Mouse (Mus musculus): ENCODE data around the gene Cactin. TPM values are rescaled to one million over a fixed set of nuclear protein-coding genes. Genes with fewer than 3 reads are reported as not detected.

Cactin gene
- total RNA-seq (2023) = 45.5 to 50.8 TPM (median 48.1 TPM) in 4 replicates

GRCm38 (mm10) chr10:81320550-81321347 is at the start of gene Cactin:
Cactin (plus strand) TSS chr10:81321103.

DNA sequence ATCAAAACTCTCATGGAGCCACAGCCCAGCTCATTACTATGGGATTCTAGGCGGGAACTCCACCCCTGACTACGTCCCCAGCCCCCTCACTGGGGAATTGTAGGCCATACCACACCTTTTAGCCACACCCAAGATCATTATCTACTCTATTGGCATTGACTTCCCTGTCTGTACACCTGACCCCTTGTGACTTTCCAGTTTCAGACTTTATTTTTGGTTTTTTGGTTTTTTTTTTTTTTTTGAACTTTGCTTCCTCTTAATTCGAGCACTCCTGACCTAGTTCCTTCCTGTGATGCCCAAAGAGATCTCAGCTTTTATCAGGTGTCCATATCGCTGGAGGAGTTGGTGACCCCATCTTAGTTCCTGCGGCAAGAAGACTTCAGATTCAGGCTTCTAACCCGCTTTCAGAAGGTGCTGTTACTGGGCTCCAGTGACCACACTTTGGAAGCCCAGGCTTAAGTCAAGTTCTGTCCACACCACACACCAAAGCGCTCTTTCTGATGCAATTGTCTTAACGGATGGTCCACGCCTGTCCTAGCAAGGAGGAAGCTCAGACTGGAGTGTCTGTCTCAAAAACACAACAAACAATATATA is 29.3 kb upstream of the Cactin start, which contains the start of gene Tjp3:
Tjp3 (minus strand) TSS at position 71 of the 594 bp plus-strand sequence.

DNA sequence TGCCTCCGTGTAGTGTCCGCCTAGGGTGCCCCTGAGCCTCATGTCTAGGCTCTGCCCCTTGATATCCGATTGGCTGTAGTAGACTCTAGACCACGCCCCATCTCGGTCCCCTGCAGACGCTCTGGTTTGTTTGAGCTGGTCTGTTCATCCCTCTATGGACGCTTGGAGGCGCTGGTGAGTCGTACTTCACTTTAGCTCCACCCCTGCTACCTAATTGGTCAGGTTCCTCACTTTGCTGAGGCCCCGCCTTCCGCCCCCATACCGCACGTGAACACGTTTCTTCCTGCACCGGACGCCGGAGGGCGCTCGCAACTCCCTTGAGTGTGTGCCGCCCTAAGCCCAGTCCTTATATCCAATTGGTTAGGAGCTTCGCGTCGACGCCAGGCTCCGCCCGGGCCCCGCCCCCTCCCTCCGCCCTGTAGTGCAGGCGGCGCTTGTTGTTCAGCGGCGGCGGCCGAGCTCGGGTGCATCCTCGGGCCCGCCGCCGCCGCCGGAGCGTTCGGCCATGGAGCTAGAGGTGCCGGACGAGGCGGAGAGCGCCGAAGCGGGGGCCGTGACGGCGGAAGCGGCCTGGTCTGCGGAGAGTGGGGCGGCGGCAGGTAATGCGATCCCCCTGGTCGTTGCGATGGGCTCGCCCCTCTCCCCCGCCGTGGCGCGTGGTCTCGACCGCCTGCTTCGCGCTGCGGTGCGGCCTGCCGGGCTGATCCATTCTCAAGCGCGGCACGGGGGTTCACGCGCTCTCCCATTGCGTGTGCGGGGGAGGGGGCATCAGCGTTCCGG is 28.2 kb upstream of the Cactin start, which contains the start of gene Pip5k1c:
Pip5k1c (plus strand) TSS at position 410 of the 780 bp plus-strand sequence.

GRCm38 (mm10) chr10:81328386-81328785 is 7.5 kb downstream of the Cactin start, which contains the start of gene Tbxa2r:
Tbxa2r (plus strand) TSS chr10:81328731.

DNA sequence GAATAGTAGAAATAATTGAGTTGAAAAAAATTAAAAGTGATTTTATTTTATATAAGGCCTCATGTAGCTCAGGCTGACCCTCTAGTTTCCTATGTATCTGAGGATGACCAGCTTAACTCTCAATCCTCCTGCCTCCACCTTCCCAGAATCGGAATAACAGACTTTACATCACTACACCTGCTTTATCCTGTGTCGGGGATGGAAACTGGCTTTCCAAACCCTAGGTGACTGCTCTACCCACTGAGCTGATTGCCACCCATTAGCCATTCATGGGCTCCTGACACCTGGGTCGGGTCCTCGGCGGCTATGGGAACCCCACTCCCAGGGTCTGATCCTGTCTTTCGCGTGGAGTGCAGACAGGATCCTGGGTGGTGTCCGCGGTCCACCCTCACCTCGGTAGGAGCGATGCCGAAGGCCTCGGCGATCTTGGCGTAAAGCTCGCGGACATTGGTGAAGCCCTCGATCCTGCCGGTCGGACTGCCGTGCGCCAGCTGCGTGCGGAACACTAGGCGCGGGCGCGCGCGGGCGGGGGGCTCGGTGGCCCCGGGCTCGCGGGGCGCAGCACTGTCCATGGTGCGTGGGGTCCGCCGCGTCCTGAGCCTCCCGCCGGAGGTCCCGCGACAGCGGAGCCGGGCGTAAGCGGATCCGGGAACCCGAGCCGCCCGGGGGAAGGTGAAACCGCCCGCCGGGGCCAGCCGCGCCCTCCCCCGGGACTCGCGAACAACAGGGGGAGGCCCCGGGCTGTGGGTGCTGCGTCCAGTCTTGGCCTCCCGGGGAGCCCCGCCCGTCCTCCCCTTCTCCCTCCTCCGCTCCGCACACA is 22.0 kb downstream of the Cactin start, which contains the start of gene Gipc3:
Gipc3 (minus strand) TSS at position 581 of the 820 bp plus-strand sequence.

DNA sequence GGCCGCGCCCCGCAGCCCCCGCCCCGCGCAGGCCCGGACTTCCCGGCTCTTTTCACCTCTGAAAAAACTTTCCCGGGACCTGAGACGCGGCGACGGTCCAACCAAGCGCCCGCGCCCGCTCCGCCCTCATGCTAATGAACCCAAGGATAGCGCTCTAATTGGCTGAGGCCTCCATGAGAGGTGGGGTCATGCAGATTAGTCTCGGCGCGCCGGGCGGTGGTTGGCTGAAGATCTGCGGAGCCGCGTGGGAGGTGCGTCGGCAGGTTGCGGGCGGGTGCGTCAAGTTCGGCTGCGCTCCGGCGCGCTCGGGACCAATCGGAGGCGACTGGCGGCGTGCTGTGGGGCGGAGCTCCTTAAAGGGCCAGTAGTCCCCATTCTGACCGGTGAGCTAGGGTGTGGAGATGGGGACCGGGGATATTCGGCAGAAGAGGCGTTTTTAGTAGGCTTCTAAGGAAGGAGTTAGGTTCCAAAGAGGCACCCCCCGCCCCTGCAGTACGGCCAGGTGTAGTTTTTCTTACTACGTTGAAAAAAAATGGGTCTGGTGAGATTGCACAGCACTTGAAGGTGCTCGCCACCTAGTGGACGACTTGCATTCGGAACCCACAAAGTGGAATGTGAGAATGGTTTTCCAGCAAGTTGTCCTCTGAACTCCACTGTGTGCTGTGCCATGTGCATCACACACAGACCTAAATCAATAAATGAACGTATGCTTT is 29.6 kb downstream of the Cactin start, which contains the start of gene Hmg20b:
Hmg20b (minus strand) TSS at position 130 of the 713 bp plus-strand sequence.

GRCm38 (mm10) chr10:81356991-81357844 is 36.3 kb downstream of the Cactin start, which contains the start of gene Mfsd12:
Mfsd12 (plus strand) TSS chr10:81357491.

GRCm38 (mm10) chr10:81365672-81366476 is 45.0 kb downstream of the Cactin start, which contains the start of gene 4930404N11Rik:
4930404N11Rik (minus strand) TSS chr10:81365816.

Other genes starting within 250 kb of the Cactin start
- not detected in 4 replicates for gene Creb3l3, start 222.2 kb upstream of the Cactin start, total RNA-seq (2023)
- gene Map2k2, start 215.2 kb upstream of the Cactin start, total RNA-seq (2023) = 140 to 154 TPM (median 146 TPM) in 4 replicates
- gene Zbtb7a, start 185.9 kb upstream of the Cactin start, total RNA-seq (2023) = 102 to 107 TPM (median 105 TPM) in 4 replicates
- 60.6 to 70.8 TPM (median 66.5 TPM) in 4 replicates for gene Pias4, start 153.2 kb upstream of the Cactin start, total RNA-seq (2023)
- gene Eef2, start 144.5 kb upstream of the Cactin start, total RNA-seq (2023) = 1,970 to 2,090 TPM (median 2,027 TPM) in 4 replicates
- gene Dapk3, start 138.1 kb upstream of the Cactin start, total RNA-seq (2023) = 79.2 to 84.3 TPM (median 81.9 TPM) in 4 replicates
- not detected in 4 replicates for gene 4930442H23Rik, start 137.3 kb upstream of the Cactin start, total RNA-seq (2023)
- gene Nmrk2, start 119.1 kb upstream of the Cactin start, total RNA-seq (2023) = not detected in 4 replicates
- gene Atcay, start 90.3 kb upstream of the Cactin start, total RNA-seq (2023) = not detected in 4 replicates
- gene Zfr2, start 87.9 kb upstream of the Cactin start, total RNA-seq (2023) = 4.3 to 6.4 TPM (median 4.6 TPM) in 4 replicates
- gene Matk, start 68.2 kb upstream of the Cactin start, total RNA-seq (2023) = 25.9 to 37.1 TPM (median 29.9 TPM) in 4 replicates
- gene Mrpl54, start 54.2 kb upstream of the Cactin start, total RNA-seq (2023) = 120 to 145 TPM (median 129 TPM) in 4 replicates
- 22.1 to 30.5 TPM (median 26.9 TPM) in 4 replicates for gene Apba3, start 54.1 kb upstream of the Cactin start, total RNA-seq (2023)
- gene Tjp3, start 29.5 kb upstream of the Cactin start, total RNA-seq (2023) = 11.7 to 14.1 TPM (median 12.2 TPM) in 4 replicates
- 147 to 164 TPM (median 158 TPM) in 4 replicates for gene Pip5k1c, start 28.1 kb upstream of the Cactin start, total RNA-seq (2023)
- gene Tbxa2r, start 7.6 kb downstream of the Cactin start, total RNA-seq (2023) = 3.3 to 4.4 TPM (median 3.7 TPM) in 4 replicates
- 0.57 to 1.1 TPM (median 0.80 TPM) in 4 replicates for gene Gipc3, start 22.2 kb downstream of the Cactin start, total RNA-seq (2023)
- 71.5 to 76.8 TPM (median 75.7 TPM) in 4 replicates for gene Hmg20b, start 29.4 kb downstream of the Cactin start, total RNA-seq (2023)
- gene Mfsd12, start 36.4 kb downstream of the Cactin start, total RNA-seq (2023) = 8.7 to 13.6 TPM (median 9.9 TPM) in 4 replicates
- 5.0 to 8.0 TPM (median 6.8 TPM) in 4 replicates for gene 4930404N11Rik, start 44.7 kb downstream of the Cactin start, total RNA-seq (2023)
- 41.9 to 52.4 TPM (median 51.6 TPM) in 4 replicates for gene Fzr1, start 57.4 kb downstream of the Cactin start, total RNA-seq (2023)
- gene Dohh, start 63.3 kb downstream of the Cactin start, total RNA-seq (2023) = 37.0 to 49.1 TPM (median 44.0 TPM) in 4 replicates
- gene Gm48551, start 63.4 kb downstream of the Cactin start, total RNA-seq (2023) = 1.4 to 3.0 TPM (median 2.2 TPM) in 4 replicates
- gene Gm48552, start 67.9 kb downstream of the Cactin start, total RNA-seq (2023) = 2.3 to 8.8 TPM (median 6.4 TPM) in 4 replicates
- 4.3 to 8.4 TPM (median 7.4 TPM) in 4 replicates for gene Smim24, start 71.9 kb downstream of the Cactin start, total RNA-seq (2023)
- 18.3 to 24.4 TPM (median 19.5 TPM) in 4 replicates for gene Nfic, start 134.5 kb downstream of the Cactin start, total RNA-seq (2023)
- not detected in 4 replicates for gene Celf5, start 161.6 kb downstream of the Cactin start, total RNA-seq (2023)
- 99.6 to 113 TPM (median 106 TPM) in 4 replicates for gene Ncln, start 175.3 kb downstream of the Cactin start, total RNA-seq (2023)
- gene S1pr4, start 179.0 kb downstream of the Cactin start, total RNA-seq (2023) = 48.2 to 59.1 TPM (median 54.6 TPM) in 4 replicates
- gene Gna15, start 203.1 kb downstream of the Cactin start, total RNA-seq (2023) = 5.1 to 6.6 TPM (median 5.9 TPM) in 4 replicates
- gene Gna11, start 224.1 kb downstream of the Cactin start, total RNA-seq (2023) = 24.1 to 34.4 TPM (median 29.1 TPM) in 4 replicates
- gene Aes, start 238.4 kb downstream of the Cactin start, total RNA-seq (2023) = 294 to 321 TPM (median 315 TPM) in 4 replicates